Mouse (Mus musculus) embryonic facial prominence, embryonic 15.5 days (tissue): ENCODE data around the gene Ola1. TPM values are rescaled to one million over a fixed set of nuclear protein-coding genes. Genes with fewer than 3 reads are reported as not detected.
A peak's percentile ranks its signal among the peaks of the same experiment; 100 is the strongest.

Experiments
- ATAC-seq: fragments of 200-750 bp; cut with Nextera tagmentation; 2 replicates; pipeline ENCODE4 v1.8.0; 2017; ENCODE audit warnings: low read depth, moderate TSS enrichment; ENCODE audit not compliant: insufficient number of reproducible peaks, low FRiP score, low TSS enrichment
- H3K27ac ChIP-seq: fragments of 300-500 bp; sonication (generic); replicated peaks from 2 replicates; pipeline ENCODE4 v1.5.1; 2015; ENCODE audit warnings: mild to moderate bottlenecking, inconsistent platforms
- H3K27me3 ChIP-seq: fragments of 300-500 bp; sonication (generic); 2 replicates; pipeline ENCODE4 v1.6.1; 2015; ENCODE audit warnings: inconsistent platforms
- H3K36me3 ChIP-seq: fragments of 300-500 bp; sonication (generic); 2 replicates; pipeline ENCODE4 v1.6.1; 2015; ENCODE audit warnings: mild to moderate bottlenecking, inconsistent platforms
- H3K4me1 ChIP-seq: fragments of 300-500 bp; sonication (generic); 2 replicates; pipeline ENCODE4 v1.6.1; 2015; ENCODE audit warnings: inconsistent platforms
- H3K4me2 ChIP-seq: fragments of 300-500 bp; sonication (generic); replicated peaks from 2 replicates; pipeline ENCODE4 v1.6.1; 2015; ENCODE audit warnings: mild to moderate bottlenecking, inconsistent platforms
- H3K4me3 ChIP-seq: fragments of 300-500 bp; sonication (generic); replicated peaks from 2 replicates; pipeline ENCODE4 v1.5.1; 2015; ENCODE audit warnings: mild to moderate bottlenecking, inconsistent platforms
- H3K9ac ChIP-seq: fragments of 300-500 bp; sonication (generic); 2 replicates; pipeline ENCODE4 v1.6.1; 2015; ENCODE audit warnings: inconsistent platforms
- H3K9me3 ChIP-seq: fragments of 300-500 bp; sonication (generic); replicated peaks from 2 replicates; pipeline ENCODE4 v1.6.1; 2016; ENCODE audit warnings: inconsistent platforms
- WGBS: fragments of 180-500 bp; shearing (Covaris S2); methylation state at CpG from one replicate; pipeline ENCODE4 v1.1.7; 2015; 5-methylcytosine and 5-hydroxymethylcytosine counted together
- polyA plus RNA-seq: library from polyadenylated mRNA; unstranded; fragments of >200 nt; fragmentation: Nextera tagmentation; extraction: Ambion mirVana; gene quantifications from 2 replicates; pipeline ENCODE4 v1.2.1, GENCODE M21; 2015

Gene Ola1
- polyA plus RNA-seq, 1 experiment from 2014 or later = 91.1 TPM

- WGBS = 78% methylated on average over 14 of the region's 14 CpGs
- H3K9me3 ChIP-seq = no peaks in the 10 kb centered on the region
- no peak overlapping the region for H3K27ac ChIP-seq
- peaks cover 19% of the 10 kb centered on the region for H3K4me1 ChIP-seq
- ATAC-seq = no peak
- no peaks in the 10 kb centered on the region; the same call in 1 of the 2 replicates for H3K27me3 ChIP-seq
- no peak overlapping the region for H3K4me3 ChIP-seq
- H3K4me2 ChIP-seq = no peak overlapping the region
- H3K36me3 ChIP-seq = no peaks in the 10 kb centered on the region
- H3K9ac ChIP-seq = no peak overlapping the region
These were observed 154.7 kb downstream of the Ola1 start for GRCm38 (mm10) chr2:73063911-73064619.

- no peak overlapping the region for H3K9ac ChIP-seq
- no peak overlapping the region for H3K4me2 ChIP-seq
- H3K4me3 ChIP-seq = no peak overlapping the region
- no peak overlapping the region for H3K27ac ChIP-seq
- no peaks in the 10 kb centered on the region for H3K9me3 ChIP-seq
- H3K4me1 ChIP-seq = peaks cover 5% of the 10 kb centered on the region; the same call in 1 of the 2 replicates
- WGBS = 44% methylated on average over 6 of the region's 6 CpGs
- H3K27me3 ChIP-seq = no peaks in the 10 kb centered on the region; the same call in 1 of the 2 replicates
- ATAC-seq = no peak
- no peaks in the 10 kb centered on the region for H3K36me3 ChIP-seq
These were observed 158.5 kb downstream of the Ola1 start for GRCm38 (mm10) chr2:73060259-73060585.

GRCm38 (mm10) chr2:73059550-73060258, 159.0 kb downstream of the Ola1 start:
- Histone ChIP-seq H3K27ac (no peak overlapping the region), H3K36me3 (no peaks in the 10 kb centered on the region), H3K9me3 (no peaks in the 10 kb centered on the region), H3K9ac (no peak overlapping the region), H3K4me3 (no peak overlapping the region), H3K27me3 (no peaks in the 10 kb centered on the region; the same call in 1 of the 2 replicates), H3K4me2 (no peak overlapping the region), H3K4me1 (peaks cover 5% of the 10 kb centered on the region; the same call in 1 of the 2 replicates)
- no peak for ATAC-seq
- WGBS = 30% methylated on average over 12 of the region's 12 CpGs

GRCm38 (mm10) chr2:73058344-73058743, 160.4 kb downstream of the Ola1 start:
- H3K36me3 ChIP-seq = no peaks in the 10 kb centered on the region
- no peaks in the 10 kb centered on the region for H3K9me3 ChIP-seq
- H3K4me2 ChIP-seq = no peak overlapping the region
- 89% methylated on average over 1 of the region's 1 CpGs for WGBS
- H3K4me1 ChIP-seq = peaks cover 5% of the 10 kb centered on the region; the same call in 1 of the 2 replicates
- no peaks in the 10 kb centered on the region for H3K27me3 ChIP-seq
- no peak overlapping the region for H3K9ac ChIP-seq
- no peak overlapping the region for H3K4me3 ChIP-seq
- no peak for ATAC-seq
- H3K27ac ChIP-seq = no peak overlapping the region

GRCm38 (mm10) chr2:73057589-73057988, 161.1 kb downstream of the Ola1 start:
- Histone ChIP-seq H3K4me3 (no peak overlapping the region), H3K27me3 (no peaks in the 10 kb centered on the region), H3K9me3 (no peaks in the 10 kb centered on the region), H3K4me2 (no peak overlapping the region), H3K36me3 (no peaks in the 10 kb centered on the region), H3K9ac (no peak overlapping the region), H3K27ac (no peak overlapping the region), H3K4me1 (peaks cover 5% of the 10 kb centered on the region; the same call in 1 of the 2 replicates)
- 84% methylated on average over 2 of the region's 2 CpGs for WGBS
- ATAC-seq = no peak

GRCm38 (mm10) chr2:73056090-73056956, 162.4 kb downstream of the Ola1 start:
- H3K36me3 ChIP-seq = no peaks in the 10 kb centered on the region
- H3K9me3 ChIP-seq = no peaks in the 10 kb centered on the region
- H3K4me3 ChIP-seq = no peak overlapping the region
- H3K27me3 ChIP-seq = no peaks in the 10 kb centered on the region
- peaks cover 5% of the 10 kb centered on the region; the same call in 1 of the 2 replicates for H3K4me1 ChIP-seq
- no peak overlapping the region for H3K27ac ChIP-seq
- H3K4me2 ChIP-seq = no peak overlapping the region
- ATAC-seq = no peak
- WGBS = 80% methylated on average over 17 of the region's 17 CpGs
- H3K9ac ChIP-seq = no peak overlapping the region

- no peak overlapping the region for H3K4me3 ChIP-seq
- H3K4me2 ChIP-seq = no peak overlapping the region
- no peaks in the 10 kb centered on the region for H3K9me3 ChIP-seq
- ATAC-seq = no peak
- H3K9ac ChIP-seq = no peak overlapping the region
- peaks cover 10% of the 10 kb centered on the region for H3K4me1 ChIP-seq
- no peaks in the 10 kb centered on the region for H3K27me3 ChIP-seq
- no peaks in the 10 kb centered on the region for H3K36me3 ChIP-seq
- WGBS = 83% methylated on average over 9 of the region's 9 CpGs
- H3K27ac ChIP-seq = no peak overlapping the region
These were observed 164.8 kb downstream of the Ola1 start for GRCm38 (mm10) chr2:73053791-73054490.

GRCm38 (mm10) chr2:73050401-73050800, 168.3 kb downstream of the Ola1 start:
- peaks cover 37% of the 10 kb centered on the region for H3K4me1 ChIP-seq
- no peaks in the 10 kb centered on the region for H3K36me3 ChIP-seq
- no peak for ATAC-seq
- H3K4me3 ChIP-seq = no peak overlapping the region
- H3K27me3 ChIP-seq = no peaks in the 10 kb centered on the region
- WGBS = 90% methylated on average over 8 of the region's 8 CpGs
- no peak overlapping the region for H3K4me2 ChIP-seq
- H3K27ac ChIP-seq = no peak overlapping the region
- H3K9ac ChIP-seq = no peak overlapping the region
- H3K9me3 ChIP-seq = no peaks in the 10 kb centered on the region

- Histone ChIP-seq H3K4me3 (no peak overlapping the region), H3K27ac (no peak overlapping the region), H3K4me1 (peaks cover 37% of the 10 kb centered on the region), H3K27me3 (no peaks in the 10 kb centered on the region), H3K36me3 (no peaks in the 10 kb centered on the region), H3K9me3 (no peaks in the 10 kb centered on the region), H3K4me2 (no peak overlapping the region), H3K9ac (no peak overlapping the region)
- ATAC-seq = no peak
- 75% methylated on average over 4 of the region's 4 CpGs for WGBS
These were observed 168.7 kb downstream of the Ola1 start for GRCm38 (mm10) chr2:73049977-73050376.

GRCm38 (mm10) chr2:73049001-73049684, 169.6 kb downstream of the Ola1 start:
- Histone ChIP-seq H3K4me2 (peak overlapping the region; percentile 25; the same call in 1 of the 2 replicates), H3K9me3 (no peaks in the 10 kb centered on the region), H3K36me3 (no peaks in the 10 kb centered on the region), H3K4me1 (peaks cover 37% of the 10 kb centered on the region), H3K9ac (no peak overlapping the region), H3K27me3 (no peaks in the 10 kb centered on the region), H3K27ac (peak overlapping the region; percentile 89), H3K4me3 (no peak overlapping the region)
- 30% methylated on average over 6 of the region's 6 CpGs for WGBS
- no peak for ATAC-seq
